Comparison of ENCODE assay signal across 8 mouse cellular contexts in genomic region chr8:120276051-120276890, GRCm38 (mm10). TPM values are rescaled to one million over a fixed set of nuclear protein-coding genes. Genes with fewer than 3 reads are reported as not detected.
A peak's percentile ranks its signal among the peaks of the same experiment; 100 is the strongest.
DNase-seq lines count a peak whose midpoint lies in the region; ATAC-seq and TF ChIP-seq lines count a peak whose summit lies in the region.

No protein-coding gene starts in this region.

- H3K9ac ChIP-seq in ES-E14 (ENCODE audit: insufficient read depth, low read depth, low read length, poor library complexity, severe bottlenecking): peak overlapping the region; percentile 47; the same call in 1 of the 2 replicates
- H3K9ac ChIP-seq in forebrain, embryonic 15.5 days (replicated peaks): peak overlapping the region; percentile 42
- peak overlapping the region; percentile 45 for H3K9ac ChIP-seq in limb, embryonic 12.5 days (replicated peaks)
- H3K9ac ChIP-seq in midbrain, embryonic 13.5 days (replicated peaks): peak overlapping the region; percentile 67

- peak; percentile 62 for ATAC-seq in forebrain, embryonic 15.5 days (replicated peaks)
- ATAC-seq in limb, embryonic 12.5 days (ENCODE audit: insufficient number of reproducible peaks, insufficient read depth, low FRiP score, low TSS enrichment, low read depth): peak; percentile 85
- ATAC-seq in midbrain, embryonic 13.5 days: peak; percentile 76

- no peak for TF ChIP-seq POLR2A in bone marrow macrophage, adult 2 months (IDR thresholded peaks at IDR 0.05; ENCODE audit: borderline replicate concordance, low read depth, low read length)

- no peaks in the 10 kb centered on the region for H3K9me3 ChIP-seq in ES-E14 (ENCODE audit: control insufficient read depth, insufficient read depth, low read depth, low read length)
- no peaks in the 10 kb centered on the region for H3K9me3 ChIP-seq in forebrain, embryonic 15.5 days
- H3K9me3 ChIP-seq in hindbrain, embryonic 10.5 days: no peaks in the 10 kb centered on the region
- H3K9me3 ChIP-seq in limb, embryonic 12.5 days: no peaks in the 10 kb centered on the region
- H3K9me3 ChIP-seq in midbrain, embryonic 13.5 days: no peaks in the 10 kb centered on the region

- H3K27ac ChIP-seq in ES-E14 (ENCODE audit: insufficient read depth, low read depth, low read length, poor library complexity, severe bottlenecking): no peak overlapping the region
- no peak overlapping the region for H3K27ac ChIP-seq in bone marrow macrophage, adult 2 months (ENCODE audit: insufficient read depth, low read depth, low read length)
- peak overlapping the region; percentile 43 for H3K27ac ChIP-seq in forebrain, embryonic 15.5 days (replicated peaks)
- peak overlapping the region; percentile 87 for H3K27ac ChIP-seq in hindbrain, embryonic 10.5 days
- peak overlapping the region; percentile 98 for H3K27ac ChIP-seq in limb, embryonic 12.5 days
- peak overlapping the region; percentile 83 for H3K27ac ChIP-seq in midbrain, embryonic 13.5 days

- DNase-seq in ES-E14 (ENCODE audit: low read depth, low spot score): peak; percentile 80
- peak; percentile 91 for DNase-seq in hindbrain, embryonic 10.5 days (ENCODE audit: low spot score)
- peak; percentile 92 to 94 for DNase-seq in spleen, postnatal 4 days (ENCODE audit: low spot score in 2 of 2)
- DNase-seq in right cerebral cortex, postnatal 4 days: no peak

- in situ Hi-C loops in ES-E14 (cut with MboI; ENCODE audit: low sequenced_read_pairs in 2 of 2, unreplicated experiment in 2 of 2): no loop called here

- H3K4me2 ChIP-seq in forebrain, embryonic 15.5 days (replicated peaks): peak overlapping the region; percentile 71
- H3K4me2 ChIP-seq in limb, embryonic 12.5 days: peak overlapping the region; percentile 59
- peak overlapping the region; percentile 65 for H3K4me2 ChIP-seq in midbrain, embryonic 13.5 days (replicated peaks)

- peak overlapping the region; percentile 51 to 55 for H3K4me3 ChIP-seq in ES-E14 (ENCODE audit: insufficient read depth in 1 of 2, low read depth in 1 of 2, low read length in 2 of 2, poor library complexity in 1 of 2, severe bottlenecking in 1 of 2)
- peak overlapping the region; percentile 56 for H3K4me3 ChIP-seq in bone marrow macrophage, adult 2 months (ENCODE audit: insufficient read depth, low read length)
- peak overlapping the region; percentile 35 for H3K4me3 ChIP-seq in forebrain, embryonic 15.5 days
- peak overlapping the region; percentile 53 for H3K4me3 ChIP-seq in hindbrain, embryonic 10.5 days
- peak overlapping the region; percentile 34 for H3K4me3 ChIP-seq in limb, embryonic 12.5 days (replicated peaks)
- peak overlapping the region; percentile 32 for H3K4me3 ChIP-seq in midbrain, embryonic 13.5 days (replicated peaks)

- H3K27me3 ChIP-seq in forebrain, embryonic 15.5 days: no peaks in the 10 kb centered on the region
- H3K27me3 ChIP-seq in hindbrain, embryonic 10.5 days (ENCODE audit: insufficient read depth, poor library complexity, severe bottlenecking): peaks cover 82% of the 10 kb centered on the region
- H3K27me3 ChIP-seq in limb, embryonic 12.5 days: no peaks in the 10 kb centered on the region
- H3K27me3 ChIP-seq in midbrain, embryonic 13.5 days: peaks cover 24% of the 10 kb centered on the region

- TF ChIP-seq CTCF in bone marrow macrophage, adult 2 months (IDR thresholded peaks at IDR 0.05; ENCODE audit: low read depth, low read length): no peak

- H3K4me1 ChIP-seq in ES-E14 (ENCODE audit: control insufficient read depth in 2 of 2, insufficient read depth in 2 of 2, low read length in 2 of 2, poor library complexity in 1 of 2): peaks cover 0 to 19% of the 10 kb centered on the region in 2 experiments; a peak in 3 of 4 replicates
- peaks cover 10% of the 10 kb centered on the region for H3K4me1 ChIP-seq in bone marrow macrophage, adult 2 months (ENCODE audit: control insufficient read depth, insufficient read depth, low read length)
- H3K4me1 ChIP-seq in forebrain, embryonic 15.5 days: peaks cover 37% of the 10 kb centered on the region
- peaks cover 82% of the 10 kb centered on the region for H3K4me1 ChIP-seq in hindbrain, embryonic 10.5 days (replicated peaks)
- peaks cover 86% of the 10 kb centered on the region for H3K4me1 ChIP-seq in limb, embryonic 12.5 days (replicated peaks)
- H3K4me1 ChIP-seq in midbrain, embryonic 13.5 days (replicated peaks): peaks cover 46% of the 10 kb centered on the region

- H3K36me3 ChIP-seq in ES-E14 (ENCODE audit: control insufficient read depth, insufficient read depth, low read length, poor library complexity, severe bottlenecking): no peaks in the 10 kb centered on the region
- no peaks in the 10 kb centered on the region for H3K36me3 ChIP-seq in forebrain, embryonic 15.5 days
- no peaks in the 10 kb centered on the region for H3K36me3 ChIP-seq in hindbrain, embryonic 10.5 days
- no peaks in the 10 kb centered on the region for H3K36me3 ChIP-seq in limb, embryonic 12.5 days
- H3K36me3 ChIP-seq in midbrain, embryonic 13.5 days: no peaks in the 10 kb centered on the region

- under 1% methylated on average over 34 of the region's 49 CpGs for WGBS in forebrain, embryonic 15.5 days
- under 1% methylated on average over 49 of the region's 49 CpGs for WGBS in hindbrain, embryonic 10.5 days
- 1% methylated on average over 48 of the region's 49 CpGs for WGBS in limb, embryonic 12.5 days
- WGBS in midbrain, embryonic 13.5 days: 1% methylated on average over 49 of the region's 49 CpGs

TF ChIP-seq in ES-E14, 5 proteins besides CTCF, POLR2A, EP300 and RAD21:
- no peak for TF ChIP-seq ZC3H11A (IDR thresholded peaks at IDR 0.05; ENCODE audit: borderline replicate concordance, low read depth, low read length)
- TF ChIP-seq MAFK (IDR thresholded peaks at IDR 0.05; ENCODE audit: insufficient read depth, low read depth, low read length): no peak
- TF ChIP-seq CHD2 (IDR thresholded peaks at IDR 0.05; ENCODE audit: low read depth, low read length): no peak
- no peak for TF ChIP-seq ZNF384 (IDR thresholded peaks at IDR 0.05; ENCODE audit: low read depth, low read length)
- TF ChIP-seq HCFC1 (IDR thresholded peaks at IDR 0.05; ENCODE audit: borderline replicate concordance, insufficient read depth, low read length): no peak

RNA-seq across cellular contexts. Expression of gene Gse1, which starts 48.0 kb away (rescaled TPM):
- 21.4 and 32.7 TPM in 2 replicates for total RNA-seq in ES-E14 (2012; rRNA removed)
- polyA plus RNA-seq in bone marrow macrophage, adult 2 months (2012; ENCODE audit: insufficient read depth, insufficient read length, missing spikeins): 12.4 and 15.1 TPM in 2 replicates
- 31.3 and 32.7 TPM in 2 replicates for polyA plus RNA-seq in forebrain, embryonic 15.5 days (2015; fragmentation: Nextera tagmentation; extraction: Ambion mirVana)
- 14.3 and 22.9 TPM in 2 replicates for polyA plus RNA-seq in hindbrain, embryonic 10.5 days (2016; fragmentation: Nextera tagmentation; extraction: Ambion mirVana)
- 7.6 and 9.1 TPM in 2 replicates for polyA plus RNA-seq in limb, embryonic 12.5 days (2016; fragmentation: Nextera tagmentation; extraction: Ambion mirVana)
- polyA plus RNA-seq in midbrain, embryonic 13.5 days (2015; fragmentation: Nextera tagmentation; extraction: Ambion mirVana): 22.3 and 22.5 TPM in 2 replicates

Comparison
In these comparisons a context has a peak if more than half of its experiments do, and no peak if none do; other contexts are left out.
1. H3K27ac ChIP-seq: peak in forebrain, embryonic 15.5 days (single experiment), hindbrain, embryonic 10.5 days (single experiment), limb, embryonic 12.5 days (single experiment) and midbrain, embryonic 13.5 days (single experiment); none in ES-E14 (single experiment) and bone marrow macrophage, adult 2 months (single experiment).
2. Peak in every context shown above with its lines, with median percentiles within 50 percentile points of each other: H3K4me3 ChIP-seq, H3K9ac ChIP-seq, ATAC-seq and H3K4me2 ChIP-seq.